Mouse (Mus musculus): Measurements from ENCODE around the gene Edem1. TPM values are rescaled to one million over a fixed set of nuclear protein-coding genes. Genes with fewer than 3 reads are reported as not detected.

The Edem1 gene
- total RNA-seq (2014; fragmentation: Nextera tagmentation), result 70.0 and 110 TPM in 2 replicates
- total RNA-seq (2017), result 53.6 and 60.7 TPM in 2 replicates

GRCm38 (mm10) chr6:108828234-108828868, at the start of gene Edem1:
TSS of gene Edem1 (plus strand) at chr6:108828641.
- ATAC-seq (replicated peaks; ENCODE audit: poor library complexity, severe bottlenecking), result peak; percentile 61

- peak; percentile 52 for ATAC-seq (replicated peaks; ENCODE audit: poor library complexity, severe bottlenecking)
Measured at GRCm38 (mm10) chr6:108781865-108782264, 46.6 kb upstream of the Edem1 start.

- peak; percentile 73 for ATAC-seq (replicated peaks; ENCODE audit: poor library complexity, severe bottlenecking)
Measured at GRCm38 (mm10) chr6:108782526-108783183, 45.8 kb upstream of the Edem1 start, which contains the start of gene Arl8b. TSS of gene Arl8b (plus strand) at chr6:108783099.

DNA sequence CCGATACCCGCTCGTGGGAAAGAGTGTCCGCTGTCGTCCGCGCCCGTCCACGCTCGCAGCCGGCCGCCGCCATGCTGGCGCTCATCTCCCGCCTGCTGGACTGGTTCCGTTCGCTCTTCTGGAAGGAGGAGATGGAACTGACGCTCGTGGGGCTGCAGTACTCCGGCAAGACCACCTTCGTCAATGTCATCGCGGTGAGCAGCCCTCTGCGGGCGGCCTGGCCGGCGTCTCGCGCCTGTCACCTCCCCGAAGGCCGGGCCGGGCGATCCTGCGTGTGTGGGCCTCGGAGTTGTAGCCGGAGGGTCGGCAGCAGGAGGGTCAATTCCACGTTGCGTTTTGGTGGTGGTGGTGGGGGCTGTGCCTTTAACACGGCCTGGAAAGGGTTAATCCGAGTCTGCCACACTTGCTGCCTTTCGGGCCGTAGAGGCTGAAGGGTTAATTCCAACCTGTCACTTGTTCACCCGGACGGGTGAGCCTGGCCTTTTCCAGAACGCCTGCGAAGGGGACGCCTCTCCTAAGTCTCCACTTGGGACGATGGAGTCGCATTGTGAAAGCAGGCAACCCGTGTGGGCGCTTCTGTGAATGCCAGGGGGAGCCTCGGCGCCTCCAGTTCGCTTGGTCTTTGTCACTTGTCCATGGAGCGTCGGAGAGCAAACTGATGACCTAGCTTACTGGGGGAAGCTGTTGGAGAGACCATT, 45.1 kb upstream of the Edem1 start:
- peak; percentile 34 for ATAC-seq (replicated peaks; ENCODE audit: poor library complexity, severe bottlenecking)

DNA sequence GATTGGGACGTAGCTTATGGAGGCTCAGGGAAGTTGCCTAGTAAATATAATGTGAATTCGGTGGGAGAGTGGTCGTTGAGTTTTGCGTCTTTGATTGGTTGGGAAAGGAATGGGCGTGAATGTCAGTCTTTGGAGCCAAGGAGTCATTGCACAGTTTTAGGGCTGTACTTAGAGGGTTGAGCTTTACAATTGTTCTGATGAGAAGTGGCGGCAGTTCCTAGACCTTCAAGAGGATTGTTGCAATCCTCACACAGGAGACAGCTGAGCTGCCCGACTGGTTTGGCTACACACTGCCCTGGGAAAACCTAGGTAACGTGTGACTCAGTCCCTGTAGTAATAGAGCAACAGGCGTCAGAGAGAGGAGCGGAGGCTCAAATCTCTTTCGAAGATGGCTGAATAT, 44.4 kb upstream of the Edem1 start:
- ATAC-seq (replicated peaks; ENCODE audit: poor library complexity, severe bottlenecking), result peak; percentile 28

DNA sequence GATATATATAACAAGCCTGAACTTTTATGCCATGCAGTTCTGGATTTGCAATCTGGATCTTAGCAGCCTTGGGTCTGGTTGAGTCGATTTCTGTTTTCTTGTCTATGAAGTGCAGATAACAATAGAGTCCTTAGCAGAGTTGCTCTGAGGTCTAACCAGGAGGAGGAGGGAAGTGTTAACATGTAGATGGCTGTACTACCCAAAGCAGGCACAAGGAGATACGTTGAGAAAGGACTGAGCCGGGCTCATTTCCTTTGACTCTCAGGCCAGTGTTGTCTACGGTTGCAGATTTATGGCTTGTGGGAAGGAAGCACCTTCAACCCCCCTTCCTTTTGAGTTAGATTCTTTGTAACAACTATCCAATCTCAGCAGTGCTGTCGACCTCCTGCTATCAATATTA, 43.6 kb upstream of the Edem1 start:
- ATAC-seq (replicated peaks; ENCODE audit: poor library complexity, severe bottlenecking), result peak; percentile 48

DNA sequence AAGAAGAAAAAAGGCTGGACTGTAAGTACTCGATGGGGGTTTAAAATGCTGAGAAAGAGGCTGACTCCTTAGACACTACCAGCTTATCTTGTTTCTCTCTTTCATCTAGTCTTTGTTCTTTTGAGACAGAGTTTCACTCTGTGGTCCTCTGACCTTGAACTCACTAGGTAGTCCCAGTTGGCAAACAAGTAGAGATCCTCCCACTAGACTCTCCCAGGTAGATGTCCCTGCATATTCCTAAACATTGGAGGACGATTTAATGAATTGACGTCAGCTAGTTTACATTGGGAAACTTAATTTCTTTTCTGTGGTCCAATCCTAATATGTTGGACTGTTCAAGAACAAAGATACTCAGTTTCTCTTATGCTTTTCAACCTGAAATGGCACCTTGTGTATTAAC, 42.9 kb upstream of the Edem1 start:
- no peak for ATAC-seq (replicated peaks; ENCODE audit: poor library complexity, severe bottlenecking)

DNA sequence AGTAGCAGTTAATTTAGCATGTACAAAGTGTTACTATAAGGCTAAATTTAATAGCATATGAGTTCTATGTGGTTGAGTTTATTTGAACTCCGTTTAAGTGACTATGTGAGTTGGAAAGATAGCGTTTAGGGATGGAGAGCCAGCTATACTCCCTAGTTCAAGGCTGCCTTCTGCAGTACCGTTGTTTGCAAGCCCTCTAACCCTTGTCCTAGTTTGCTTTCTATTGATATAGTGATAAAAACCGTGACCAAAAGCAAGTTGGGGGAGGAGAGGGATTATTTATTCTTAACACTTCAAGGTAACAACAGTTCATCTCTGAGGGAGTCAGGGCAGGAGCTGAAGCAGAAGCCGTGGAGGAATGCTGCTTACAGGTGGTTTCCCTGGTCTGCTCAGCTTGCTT, 36.9 kb upstream of the Edem1 start:
- no peak for ATAC-seq (replicated peaks; ENCODE audit: poor library complexity, severe bottlenecking)

DNA sequence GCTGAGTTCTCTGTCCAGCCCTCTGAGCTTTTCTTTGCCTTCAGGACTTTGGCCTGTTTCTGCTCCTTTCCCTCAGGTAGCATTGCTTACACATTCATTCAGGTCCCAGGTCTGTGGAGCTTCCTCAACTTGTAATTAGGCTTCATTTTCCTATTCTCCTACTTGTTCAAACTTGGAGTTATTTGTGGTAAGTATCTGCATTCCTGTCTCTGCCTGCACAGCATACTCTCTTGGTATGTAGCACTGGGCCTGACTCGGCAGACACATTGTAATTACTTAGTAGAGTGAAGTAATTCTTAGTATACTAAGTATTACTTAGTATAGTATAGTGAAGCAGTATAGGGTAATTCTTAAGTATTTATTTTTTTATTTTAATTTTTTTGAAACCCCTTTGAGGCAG, 32.5 kb upstream of the Edem1 start:
- ATAC-seq (replicated peaks; ENCODE audit: poor library complexity, severe bottlenecking), result no peak

DNA sequence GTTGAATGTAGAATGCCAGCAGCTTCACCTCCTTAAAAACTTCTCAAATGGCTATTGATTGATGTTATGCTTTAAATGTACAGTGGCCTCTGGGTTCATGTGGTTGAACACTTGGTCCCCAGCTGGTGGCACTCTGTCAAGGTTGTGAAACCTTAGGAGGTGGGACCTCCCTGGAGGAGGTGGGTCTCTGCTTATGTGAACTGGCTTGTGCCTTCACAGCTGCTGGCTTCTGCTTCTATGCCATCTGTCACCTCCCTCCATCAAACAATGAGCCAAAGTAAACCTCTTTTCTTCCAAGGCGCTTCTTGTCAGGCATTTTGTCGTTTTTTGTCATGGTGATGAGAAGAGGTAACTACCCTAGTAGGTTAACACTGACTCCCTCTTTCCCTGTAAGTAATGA, 31.7 kb upstream of the Edem1 start:
- ATAC-seq (replicated peaks; ENCODE audit: poor library complexity, severe bottlenecking), result peak; percentile 71

DNA sequence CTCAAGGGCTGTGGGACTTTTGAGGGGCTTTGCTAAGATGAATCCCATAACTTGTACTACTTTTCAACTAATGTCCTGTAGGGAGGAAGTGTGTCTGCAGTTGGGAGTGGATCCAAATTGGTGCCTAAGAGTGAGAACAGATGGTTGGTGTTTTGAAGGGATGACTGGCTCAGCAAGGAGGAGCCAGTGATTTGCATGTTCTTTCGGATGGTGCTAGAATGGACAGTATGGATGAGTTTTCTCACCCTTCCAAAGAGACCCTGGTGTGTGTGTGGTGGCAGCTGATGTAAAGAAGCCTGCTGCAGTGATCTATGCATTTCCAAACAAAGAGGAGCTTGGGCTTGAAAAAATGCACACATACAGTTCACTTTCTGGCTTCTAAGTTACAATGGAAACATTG, 23.2 kb upstream of the Edem1 start:
- no peak for ATAC-seq (replicated peaks; ENCODE audit: poor library complexity, severe bottlenecking)

- no peak for ATAC-seq (replicated peaks; ENCODE audit: poor library complexity, severe bottlenecking)
Measured at GRCm38 (mm10) chr6:108805871-108806270, 22.6 kb upstream of the Edem1 start.

DNA sequence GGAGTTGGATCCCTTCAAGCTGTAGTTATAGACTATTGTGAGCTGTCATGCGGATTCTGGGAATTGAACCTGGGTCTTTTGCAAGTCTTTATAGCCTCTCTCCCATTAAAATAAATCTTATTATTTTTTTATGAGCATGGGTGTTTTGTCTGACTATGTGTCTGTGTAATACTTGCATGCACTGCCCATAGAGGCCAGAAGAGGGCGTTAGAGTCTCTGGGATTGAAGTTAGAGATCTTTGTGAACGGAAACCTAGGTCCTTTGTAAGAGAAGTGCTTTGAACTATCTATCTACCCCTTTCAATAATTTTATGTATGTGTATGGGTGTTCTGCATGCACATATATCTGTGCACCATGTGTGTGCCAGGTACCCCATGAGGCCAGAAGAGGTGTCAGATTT, 21.0 kb upstream of the Edem1 start:
- ATAC-seq (replicated peaks; ENCODE audit: poor library complexity, severe bottlenecking), result peak; percentile 48; the same call in 1 of the 2 replicates

DNA sequence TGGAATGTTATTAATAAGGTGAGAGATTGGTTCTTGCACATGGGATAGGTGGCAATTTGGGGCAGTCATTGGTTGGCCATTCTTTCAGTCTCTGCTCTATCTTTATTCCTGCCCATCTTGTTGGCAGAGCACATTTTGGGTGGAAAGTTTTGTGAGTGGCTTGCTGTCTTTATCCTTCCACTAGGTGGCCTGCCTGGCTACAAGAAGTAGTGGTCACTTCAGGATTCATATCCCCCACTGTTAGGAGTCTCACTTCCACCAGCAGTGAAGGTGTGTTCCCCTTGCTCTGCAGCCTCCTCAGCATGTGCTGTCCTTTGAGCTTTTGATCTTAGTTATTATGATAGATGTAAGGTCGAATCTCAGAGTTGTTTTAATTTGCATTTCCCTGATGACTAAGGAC, 19.7 kb upstream of the Edem1 start:
- peak; percentile 81 for ATAC-seq (replicated peaks; ENCODE audit: poor library complexity, severe bottlenecking)

DNA sequence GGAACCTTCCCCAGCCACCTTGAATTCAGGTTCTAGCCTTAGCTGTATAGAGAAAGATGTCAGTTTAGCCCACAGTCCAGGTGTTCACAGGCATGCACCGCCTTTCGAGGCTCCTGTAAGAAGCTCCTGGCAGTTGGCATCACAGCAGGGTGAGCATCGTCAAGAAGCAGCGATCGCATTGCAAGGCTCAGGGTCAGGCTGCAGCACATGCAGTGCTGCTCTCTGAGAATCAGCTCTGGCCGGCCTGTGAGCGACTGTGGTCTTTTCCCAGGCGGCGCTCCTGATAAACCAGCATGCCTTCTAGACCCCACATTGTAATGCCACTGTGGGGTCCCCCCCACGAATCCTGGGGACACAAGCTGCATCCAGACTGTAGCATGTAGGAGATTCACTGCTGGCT, 18.2 kb upstream of the Edem1 start:
- no peak for ATAC-seq (replicated peaks; ENCODE audit: poor library complexity, severe bottlenecking)

- ATAC-seq (replicated peaks; ENCODE audit: poor library complexity, severe bottlenecking), result no peak
Measured at GRCm38 (mm10) chr6:108812134-108812533, 16.3 kb upstream of the Edem1 start.

DNA sequence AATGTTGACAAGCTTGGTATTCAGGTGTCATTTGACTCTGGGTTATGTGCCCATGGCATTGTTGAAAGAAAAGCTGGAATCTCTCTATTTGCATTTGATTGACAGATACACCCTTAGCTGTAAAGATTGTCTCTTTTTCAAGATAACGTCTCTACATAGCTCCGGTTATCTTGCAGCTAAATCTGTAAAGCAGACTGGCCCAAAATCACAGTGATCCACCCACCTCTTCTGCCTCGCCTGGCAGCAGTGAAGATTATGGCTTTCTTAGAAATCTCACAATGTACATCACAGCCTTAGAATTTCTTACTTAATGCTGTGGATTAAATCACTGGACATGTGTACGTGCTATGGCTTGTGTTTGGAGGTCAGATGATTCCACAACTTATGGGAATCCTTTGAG, 10.9 kb upstream of the Edem1 start:
- ATAC-seq (replicated peaks; ENCODE audit: poor library complexity, severe bottlenecking), result no peak

DNA sequence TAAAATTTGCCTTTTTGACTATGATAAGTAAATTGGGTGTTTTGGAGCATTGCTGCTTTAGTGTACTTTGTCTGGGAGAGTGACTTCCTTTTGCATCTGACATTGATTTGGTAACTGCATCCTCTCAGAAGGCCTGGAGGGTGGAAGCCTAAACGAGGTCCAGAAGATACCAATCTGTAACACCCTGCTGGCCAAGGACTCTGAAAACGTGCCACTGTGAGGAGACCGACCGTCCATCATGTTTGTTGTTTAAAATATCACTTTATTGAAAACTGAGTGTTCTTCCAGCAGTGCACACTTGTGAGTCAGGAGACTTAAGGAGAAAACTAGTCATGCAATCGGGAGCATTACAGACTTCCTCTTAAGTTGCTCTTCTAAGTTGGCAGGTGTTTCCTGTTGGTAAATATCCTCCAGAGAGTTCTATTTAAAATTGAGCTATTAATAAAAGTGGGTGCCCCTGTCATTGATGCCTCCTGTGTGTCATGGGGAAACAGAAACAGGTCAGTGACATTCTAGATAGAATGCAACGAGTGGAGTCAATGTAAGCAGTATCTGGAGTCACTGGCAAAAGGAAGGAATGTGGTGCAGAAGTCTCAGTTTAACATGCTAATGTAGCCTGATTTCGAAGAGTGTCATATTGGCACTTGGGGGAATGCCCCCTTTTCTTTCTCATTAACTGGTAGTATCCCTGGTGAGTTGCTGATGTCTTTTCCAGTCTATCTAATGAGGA, 3.5 kb upstream of the Edem1 start:
- ATAC-seq (replicated peaks; ENCODE audit: poor library complexity, severe bottlenecking), result peak; percentile 47

GRCm38 (mm10) chr6:108826070-108826469, 2.4 kb upstream of the Edem1 start:
- no peak for ATAC-seq (replicated peaks; ENCODE audit: poor library complexity, severe bottlenecking)

DNA sequence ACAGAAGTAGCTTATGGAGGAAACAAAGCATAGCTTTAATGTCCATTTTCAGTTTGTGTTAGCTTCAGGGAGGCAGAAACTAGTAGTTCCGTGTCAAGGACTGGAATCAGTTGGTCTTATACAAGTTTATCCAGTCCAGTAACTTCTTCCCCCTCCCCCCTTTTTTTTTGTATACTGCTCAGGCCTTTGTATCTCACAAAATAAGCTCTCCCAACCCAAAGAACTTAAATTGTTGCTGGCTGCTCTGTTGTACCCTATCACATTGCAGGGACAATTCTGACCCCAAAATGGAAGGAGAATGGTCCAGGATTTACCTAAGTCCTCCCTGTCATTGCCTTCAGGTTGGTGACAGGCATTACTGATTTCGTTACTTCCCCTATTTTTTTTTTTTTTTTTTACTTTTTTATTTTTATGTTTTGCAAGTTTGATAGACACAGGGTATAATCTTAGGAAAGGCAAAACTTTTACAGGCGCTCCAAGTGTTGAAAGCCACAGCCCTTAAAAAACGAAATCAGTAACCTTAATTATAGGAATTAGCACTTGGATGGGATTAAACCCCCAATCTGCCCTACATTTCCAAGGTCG, 1.0 kb upstream of the Edem1 start:
- no peak for ATAC-seq (replicated peaks; ENCODE audit: poor library complexity, severe bottlenecking)

Data from granulocyte monocyte progenitor cell, adult 5-6 weeks (primary cell).